Mouse (Mus musculus) liver (tissue): ENCODE data around the gene Arntl2.
"Not testable (repeated sequence)": the region's sequence is repeated elsewhere in the genome, so short reads cannot be mapped to it uniquely, and the experiment has no call there.

ENCODE experiments used
- DNase-seq: peaks from one replicate; pipeline ENCODE4 v3.0.0-alpha.2; 2020; ENCODE audit warnings: mixed read lengths

Arntl2 gene

GRCm38 (mm10) chr6:146850050-146850449, 54.2 kb downstream of the Arntl2 start, which contains the start of gene Smco2:
Gene Smco2 (plus strand): TSS chr6:146850104.
- peak; percentile 47 for DNase-seq

- no peak for DNase-seq
Measured at GRCm38 (mm10) chr6:146851916-146852315, 56.1 kb downstream of the Arntl2 start.

DNA sequence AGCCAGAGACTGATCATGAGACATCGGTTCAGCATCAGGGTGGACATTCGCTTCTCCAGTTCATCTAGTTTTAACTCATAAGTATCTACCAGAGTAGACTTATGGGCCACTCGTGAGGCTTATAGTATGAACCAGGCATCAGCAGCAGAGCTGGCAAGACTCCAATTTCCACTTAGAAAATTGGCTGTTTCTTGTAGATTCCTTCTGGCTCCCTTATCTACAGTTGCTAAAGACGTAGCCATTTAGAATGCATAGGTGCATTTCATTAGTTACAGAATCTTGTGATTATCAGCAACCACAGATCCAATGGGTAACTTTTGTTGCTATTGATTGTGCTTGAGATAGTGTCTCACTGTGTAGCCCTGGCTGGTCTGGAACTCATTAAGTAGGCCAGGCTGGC, 56.9 kb downstream of the Arntl2 start:
- DNase-seq, result no peak

DNA sequence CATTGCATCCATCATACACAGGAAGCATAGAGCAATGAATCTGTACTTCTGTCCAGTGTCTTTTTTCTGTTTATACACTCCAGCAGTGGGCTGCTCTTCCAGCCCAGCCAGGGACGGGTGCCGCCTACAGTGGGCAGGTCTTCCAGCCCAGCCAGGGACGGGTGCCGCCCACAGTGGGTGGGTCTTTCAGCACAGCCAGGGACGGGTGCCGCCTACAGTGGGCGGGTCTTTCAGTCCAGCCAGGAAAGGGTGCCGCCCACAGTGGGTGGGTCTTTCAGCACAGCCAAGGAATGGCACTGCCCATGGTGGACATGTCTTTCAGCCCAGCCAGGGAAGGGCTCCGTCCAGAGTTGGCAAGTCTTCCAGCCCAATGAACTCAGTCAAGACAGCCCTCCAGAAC, 59.3 kb downstream of the Arntl2 start:
- DNase-seq, result peak; percentile 80

GRCm38 (mm10) chr6:146857386-146857785, 61.5 kb downstream of the Arntl2 start:
- no peak for DNase-seq

GRCm38 (mm10) chr6:146863154-146863553, 67.3 kb downstream of the Arntl2 start:
- DNase-seq, result no peak

GRCm38 (mm10) chr6:146864370-146864769, 68.5 kb downstream of the Arntl2 start:
- DNase-seq, result not testable (repeated sequence)

GRCm38 (mm10) chr6:146865701-146866100, 69.8 kb downstream of the Arntl2 start:
- peak; percentile 19 for DNase-seq

DNA sequence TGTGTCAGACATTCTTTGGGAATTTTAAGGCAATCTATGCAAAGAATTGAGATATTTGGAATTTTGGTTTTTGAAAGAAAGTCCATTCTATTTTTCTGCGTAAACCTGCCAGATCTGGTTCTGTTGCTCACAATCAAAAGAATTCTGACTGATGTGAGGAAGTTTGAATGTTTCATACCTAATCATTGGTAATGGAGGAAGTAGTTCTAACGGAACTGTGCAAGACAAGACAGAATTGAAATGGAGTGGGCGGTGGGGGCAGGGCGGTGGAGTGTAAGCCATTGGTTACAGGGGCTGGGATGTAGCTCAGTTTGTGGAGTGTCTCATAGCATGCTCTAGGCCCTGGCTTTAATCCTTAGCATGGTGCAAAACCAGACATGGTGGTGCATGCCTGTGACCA, 76.1 kb downstream of the Arntl2 start:
- DNase-seq, result no peak

GRCm38 (mm10) chr6:146874415-146874814, 78.6 kb downstream of the Arntl2 start:
- no peak for DNase-seq

DNA sequence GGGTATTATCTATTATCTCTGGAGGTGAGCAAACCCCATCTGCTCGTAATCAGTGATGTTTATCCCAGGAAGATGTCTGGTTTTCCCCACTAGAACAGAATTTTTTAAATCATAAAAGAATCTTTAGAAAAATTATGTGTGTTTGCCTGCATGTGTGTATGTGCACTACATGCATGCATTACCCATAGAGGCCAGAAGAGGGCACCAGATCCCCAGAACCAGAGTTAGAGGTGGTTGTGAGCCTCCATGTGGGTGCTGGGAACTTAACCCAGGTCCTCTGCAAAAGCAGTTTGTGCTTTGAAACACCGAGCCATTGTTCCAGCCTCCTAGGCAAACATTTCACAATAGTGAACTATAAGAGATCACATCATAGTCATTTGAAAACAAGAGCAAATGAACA, 81.0 kb downstream of the Arntl2 start:
- DNase-seq, result no peak

DNA sequence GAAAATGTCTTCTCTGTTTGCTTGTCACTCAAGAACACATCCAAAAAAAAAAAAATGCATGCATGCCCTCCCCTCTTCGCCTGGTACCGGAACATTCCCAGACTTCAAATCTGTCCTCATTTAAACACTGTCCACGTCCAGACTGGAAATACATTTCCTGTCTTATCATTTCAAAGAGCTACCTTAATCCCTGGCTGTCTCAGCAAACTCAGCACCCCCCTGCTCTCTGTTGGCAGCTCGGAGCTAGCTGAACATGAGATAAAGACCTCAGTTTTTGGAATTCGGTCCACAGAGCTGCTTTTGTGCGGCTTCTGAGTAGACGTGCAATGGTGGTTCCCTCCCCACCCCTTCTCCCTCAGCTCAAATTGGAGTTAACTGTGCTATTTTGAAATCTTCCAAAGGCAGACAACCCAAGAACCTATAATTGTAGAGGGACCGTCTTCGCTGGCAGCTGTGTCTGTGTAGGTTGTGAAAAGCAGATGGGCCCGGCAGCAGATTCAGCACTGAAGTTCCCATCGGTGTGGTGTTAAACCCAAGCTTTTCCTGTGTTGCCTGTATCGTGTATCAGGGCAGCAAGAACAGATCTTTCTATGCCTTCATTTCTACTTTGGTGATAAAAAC, 81.7 kb downstream of the Arntl2 start:
- no peak for DNase-seq

DNA sequence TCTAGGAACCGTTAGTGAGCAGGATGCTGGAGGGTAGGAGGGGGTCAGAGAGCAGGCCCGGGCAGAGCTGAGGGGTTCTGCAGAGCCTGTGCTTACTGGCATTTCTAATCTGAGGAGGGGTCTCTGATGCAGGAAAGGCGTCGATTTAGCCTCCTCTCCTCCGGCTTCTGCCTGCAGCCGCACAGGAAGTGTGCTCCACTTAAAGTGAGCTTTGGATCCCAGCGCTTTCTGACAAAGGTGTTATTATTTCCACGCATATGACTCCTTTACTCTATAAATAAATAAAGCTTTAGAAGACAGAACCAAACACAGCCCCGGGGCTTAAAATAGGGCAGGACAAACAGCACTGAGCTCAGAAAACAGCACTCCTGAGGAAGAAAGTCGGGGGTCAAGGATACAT, 83.1 kb downstream of the Arntl2 start:
- DNase-seq, result no peak

- DNase-seq, result no peak
Measured at GRCm38 (mm10) chr6:146879856-146880255, 84.0 kb downstream of the Arntl2 start.

GRCm38 (mm10) chr6:146880296-146880695, 84.4 kb downstream of the Arntl2 start:
- DNase-seq, result no peak

- DNase-seq, result no peak
Measured at GRCm38 (mm10) chr6:146881896-146882770, 86.3 kb downstream of the Arntl2 start.
